In genomic region chr7:113512527-113513285, GRCm38 (mm10) we compare ENCODE assay signal across 8 mouse cellular contexts. TPM values are rescaled to one million over a fixed set of nuclear protein-coding genes. Genes with fewer than 3 reads are reported as not detected.
DNase-seq lines count a peak whose midpoint lies in the region; ATAC-seq and TF ChIP-seq lines count a peak whose summit lies in the region.

No protein-coding gene starts in this region.

- no peaks in the 10 kb centered on the region for H3K36me3 ChIP-seq in erythroblast, embryonic 14.5 days (ENCODE audit: control insufficient read depth)
- no peaks in the 10 kb centered on the region for H3K36me3 ChIP-seq in limb, embryonic 10.5 days
- H3K36me3 ChIP-seq in neural tube, embryonic 13.5 days = no peaks in the 10 kb centered on the region

- 17% methylated on average over 20 of the region's 20 CpGs for WGBS in limb, embryonic 10.5 days
- WGBS in neural tube, embryonic 13.5 days = 18% methylated on average over 20 of the region's 20 CpGs

- peak overlapping the region; percentile 79 for H3K4me2 ChIP-seq in neural tube, embryonic 13.5 days

- peak overlapping the region; percentile 93 for H3K27ac ChIP-seq in gastrocnemius, adult 2 months
- peak overlapping the region; percentile 96 for H3K27ac ChIP-seq in limb, embryonic 10.5 days
- peak overlapping the region; percentile 75 for H3K27ac ChIP-seq in neural tube, embryonic 13.5 days (replicated peaks)

- no peak for ATAC-seq in neural tube, embryonic 13.5 days (ENCODE audit: low read depth)

- H3K9ac ChIP-seq in neural tube, embryonic 13.5 days = peak overlapping the region; percentile 73

- H3K4me1 ChIP-seq in erythroblast, embryonic 14.5 days (ENCODE audit: control insufficient read depth) = peaks cover 47% of the 10 kb centered on the region
- H3K4me1 ChIP-seq in limb, embryonic 10.5 days = peaks cover 15% of the 10 kb centered on the region; the same call in 1 of the 2 replicates
- H3K4me1 ChIP-seq in neural tube, embryonic 13.5 days (replicated peaks) = peaks cover 29% of the 10 kb centered on the region

- intact Hi-C loops in gastrocnemius, adult 2 months (cut with DNase I) = loop anchor here (10.0 kb wide), 1 partner anchor 138 kb away; no protein-coding TSS in a partner anchor

- H3K4me3 ChIP-seq in gastrocnemius, adult 2 months = peak overlapping the region; percentile 90
- H3K4me3 ChIP-seq in erythroblast, embryonic 14.5 days (replicated peaks) = peak overlapping the region; percentile 95
- H3K4me3 ChIP-seq in limb, embryonic 10.5 days = peak overlapping the region; percentile 98
- H3K4me3 ChIP-seq in neural tube, embryonic 13.5 days = peak overlapping the region; percentile 99

- DNase-seq in gastrocnemius, adult 2 months = no peak
- DNase-seq in gastrocnemius, postnatal 10 days = no peak
- DNase-seq in 416B (ENCODE audit: low read depth) = peak; percentile 62
- no peak for DNase-seq in limb, embryonic 10.5 days (ENCODE audit: low spot score)
- DNase-seq in left cerebral cortex, adult 11 months (ENCODE audit: low spot score) = no peak
- DNase-seq in cerebellum, postnatal 25 days = no peak

- peaks cover under 1% of the 10 kb centered on the region; the same call in 1 of the 2 replicates for H3K27me3 ChIP-seq in erythroblast, embryonic 14.5 days (ENCODE audit: control insufficient read depth)
- H3K27me3 ChIP-seq in limb, embryonic 10.5 days (ENCODE audit: low read depth, poor library complexity, severe bottlenecking) = peaks cover 8% of the 10 kb centered on the region; the same call in 1 of the 2 replicates
- H3K27me3 ChIP-seq in neural tube, embryonic 13.5 days = peaks cover 4% of the 10 kb centered on the region; the same call in 1 of the 2 replicates

- H3K9me3 ChIP-seq in erythroblast, embryonic 14.5 days (ENCODE audit: control insufficient read depth, low read length) = no peaks in the 10 kb centered on the region
- no peaks in the 10 kb centered on the region for H3K9me3 ChIP-seq in limb, embryonic 10.5 days (replicated peaks)
- H3K9me3 ChIP-seq in neural tube, embryonic 13.5 days = no peaks in the 10 kb centered on the region

- no peak for TF ChIP-seq CTCF in gastrocnemius, adult 2 months (IDR thresholded peaks at IDR 0.05)

RNA-seq across cellular contexts. Expression of gene Far1, which starts 0.9 kb away (rescaled TPM):
- total RNA-seq in gastrocnemius, adult 2 months (2021) = 10 to 100 TPM in 1 of 2 experiments, 1 to 10 TPM in 1; 9.9 to 13.7 TPM
- total RNA-seq in gastrocnemius, postnatal 10 days (2021) = 10 to 100 TPM; 25.3 to 36.6 TPM
- polyA plus RNA-seq in erythroblast, embryonic 14.5 days (2012) = 0.12 and 0.22 TPM in 2 replicates
- polyA plus RNA-seq in limb, embryonic 10.5 days (2016; fragmentation: Nextera tagmentation; extraction: Ambion mirVana) = 61.0 and 73.2 TPM in 2 replicates
- 74.2 and 78.6 TPM in 2 replicates for polyA plus RNA-seq in neural tube, embryonic 13.5 days (2015; fragmentation: Nextera tagmentation; extraction: Ambion mirVana)

Comparison
In these comparisons a context has a peak if more than half of its experiments do, and no peak if none do; other contexts are left out.
1. RNA of gene Far1, which starts 0.9 kb away (polyA plus RNA-seq): 74.2 to 78.6 TPM in neural tube, embryonic 13.5 days and 61.0 to 73.2 TPM in limb, embryonic 10.5 days; 0.12 to 0.22 TPM in erythroblast, embryonic 14.5 days; every median in the first group is over 10 times any median in the second.
2. Peak in every context shown above with its lines, with median percentiles within 50 percentile points of each other: H3K27ac ChIP-seq and H3K4me3 ChIP-seq.